Mouse (Mus musculus) intestine, embryonic 14.5 days (tissue): ENCODE measurements around the gene Tekt5. TPM values are rescaled to one million over a fixed set of nuclear protein-coding genes. Genes with fewer than 3 reads are reported as not detected.

Source experiments
- ATAC-seq: fragments of 200-750 bp; cut with Nextera tagmentation; replicated peaks from 2 replicates; pipeline ENCODE4 v1.8.0; 2017; ENCODE audit warnings: low read depth, moderate number of reproducible peaks, moderate TSS enrichment, moderate library complexity; ENCODE audit not compliant: low FRiP score, low TSS enrichment
- DNase-seq: peaks from one replicate; pipeline ENCODE4 v3.0.0-alpha.2; 2018; ENCODE audit warnings: low spot score
- H3K27ac ChIP-seq: fragments of 300-500 bp; sonication (generic); 2 replicates; pipeline ENCODE4 v1.5.1; 2014; ENCODE audit warnings: low read depth, mild to moderate bottlenecking, control low read depth
- H3K27me3 ChIP-seq: fragments of 300-500 bp; sonication (generic); replicated peaks from 2 replicates; pipeline ENCODE4 v1.6.1; 2014; ENCODE audit warnings: low read length, control low read depth; ENCODE audit not compliant: control insufficient read depth, insufficient read depth
- H3K36me3 ChIP-seq: fragments of 300-500 bp; sonication (generic); 2 replicates; pipeline ENCODE4 v1.6.1; 2014; ENCODE audit warnings: low read length, control low read depth; ENCODE audit not compliant: control insufficient read depth, insufficient read depth
- H3K4me1 ChIP-seq: fragments of 300-500 bp; sonication (generic); replicated peaks from 2 replicates; pipeline ENCODE4 v1.6.1; 2014; ENCODE audit warnings: low read length, control low read depth, mixed read lengths; ENCODE audit not compliant: control insufficient read depth, insufficient read depth
- H3K4me2 ChIP-seq: fragments of 300-500 bp; sonication (generic); 2 replicates; pipeline ENCODE4 v1.6.1; 2014; ENCODE audit warnings: low read length
- H3K4me3 ChIP-seq: fragments of 300-500 bp; sonication (generic); 2 replicates; pipeline ENCODE4 v1.5.1; 2014; ENCODE audit warnings: low read depth, low read length, control low read depth, mixed read lengths
- H3K9ac ChIP-seq: fragments of 300-500 bp; sonication (generic); 2 replicates; pipeline ENCODE4 v1.6.1; 2014; ENCODE audit warnings: mild to moderate bottlenecking, low read length
- H3K9me3 ChIP-seq: fragments of 300-500 bp; sonication (generic); 2 replicates; pipeline ENCODE4 v1.6.1; 2016; ENCODE audit warnings: low read length, control low read depth; ENCODE audit not compliant: control insufficient read depth
- WGBS: fragments of 180-500 bp; shearing (Covaris S2); extraction: QIAGEN DNeasy Blood & Tissue Kit; methylation state at CpG from one replicate; pipeline ENCODE4 v1.1.7; 2014; 5-methylcytosine and 5-hydroxymethylcytosine counted together
- polyA plus RNA-seq: library from polyadenylated mRNA; unstranded; fragments of >200 nt; fragmentation: Nextera tagmentation; extraction: Ambion mirVana; gene quantifications from 2 replicates; pipeline ENCODE4 v1.2.1, GENCODE M21; 2014

Tekt5 gene
- 0.19 and 0.28 TPM in 2 replicates for polyA plus RNA-seq

GRCm38 (mm10) chr16:10394699-10395540 lies at the start of gene Tekt5:
Gene Tekt5, minus strand, starts transcription at chr16:10395490.
- Histone ChIP-seq H3K9ac (0 out of 2 replicates have a peak within 1 kb of the TSS, but pooled peaks have one; percentile 2), H3K27me3 (0 out of 2 replicates have a peak, but pooled peaks cover 4% of the 10 kb centered on the region), H3K9me3 (no peaks in the 10 kb centered on the region), H3K36me3 (no peaks in the 10 kb centered on the region), H3K4me3 (peak within 1 kb of the TSS; percentile 23), H3K4me2 (peak within 1 kb of the TSS; percentile 56), H3K27ac (no peak within 1 kb of the TSS), H3K4me1 (peaks cover 6% of the 10 kb centered on the region; the same call in 1 of the 2 replicates)
- 9% methylated on average over 37 of the region's 37 CpGs for WGBS
- DNase-seq (peak; percentile 74), ATAC-seq (peak; percentile 53)

- H3K4me1 ChIP-seq: peaks cover 4% of the 10 kb centered on the region; the same call in 1 of the 2 replicates
- no peaks in the 10 kb centered on the region for H3K9me3 ChIP-seq
- DNase-seq: no peak
- no peaks in the 10 kb centered on the region for H3K36me3 ChIP-seq
- no peak overlapping the region for H3K27ac ChIP-seq
- no peak overlapping the region for H3K4me2 ChIP-seq
- no peak for ATAC-seq
- no peaks in the 10 kb centered on the region for H3K27me3 ChIP-seq
- H3K4me3 ChIP-seq: no peak overlapping the region
- no peak overlapping the region for H3K9ac ChIP-seq
Measured at GRCm38 (mm10) chr16:10443723-10444122, 48.4 kb upstream of the Tekt5 start.

GRCm38 (mm10) chr16:10441761-10442160 lies 46.5 kb upstream of the Tekt5 start:
- no peak overlapping the region for H3K9ac ChIP-seq
- no peak for ATAC-seq

GRCm38 (mm10) chr16:10441328-10441727 lies 46.0 kb upstream of the Tekt5 start:
- Histone ChIP-seq H3K4me3 (no peak overlapping the region), H3K9me3 (no peaks in the 10 kb centered on the region), H3K4me2 (no peak overlapping the region), H3K27ac (no peak overlapping the region), H3K36me3 (no peaks in the 10 kb centered on the region), H3K4me1 (no peaks in the 10 kb centered on the region), H3K27me3 (no peaks in the 10 kb centered on the region), H3K9ac (no peak overlapping the region)
- DNase-seq (no peak), ATAC-seq (no peak)
- WGBS: 90% methylated on average over 6 of the region's 6 CpGs

More at GRCm38 (mm10) chr16:10441761-10442160, 46.5 kb upstream of the Tekt5 start:
- no peak for DNase-seq
- no peak overlapping the region for H3K4me3 ChIP-seq
- H3K4me1 ChIP-seq: no peaks in the 10 kb centered on the region; the same call in 1 of the 2 replicates
- H3K36me3 ChIP-seq: no peaks in the 10 kb centered on the region
- no peak overlapping the region for H3K27ac ChIP-seq
- 92% methylated on average over 4 of the region's 4 CpGs for WGBS
- no peaks in the 10 kb centered on the region for H3K9me3 ChIP-seq
- H3K27me3 ChIP-seq: no peaks in the 10 kb centered on the region
- no peak overlapping the region for H3K4me2 ChIP-seq

GRCm38 (mm10) chr16:10438055-10438454 lies 42.8 kb upstream of the Tekt5 start:
- Histone ChIP-seq H3K27me3 (no peaks in the 10 kb centered on the region), H3K27ac (no peak overlapping the region), H3K4me3 (no peak overlapping the region), H3K4me1 (no peaks in the 10 kb centered on the region), H3K36me3 (no peaks in the 10 kb centered on the region), H3K9me3 (no peaks in the 10 kb centered on the region), H3K9ac (no peak overlapping the region), H3K4me2 (no peak overlapping the region)
- 88% methylated on average over 5 of the region's 5 CpGs for WGBS
- DNase-seq (no peak), ATAC-seq (no peak)

GRCm38 (mm10) chr16:10436166-10436565 lies 40.9 kb upstream of the Tekt5 start:
- Histone ChIP-seq H3K4me2 (no peak overlapping the region), H3K4me3 (no peak overlapping the region), H3K27ac (no peak overlapping the region), H3K9me3 (no peaks in the 10 kb centered on the region), H3K4me1 (no peaks in the 10 kb centered on the region), H3K27me3 (no peaks in the 10 kb centered on the region), H3K36me3 (no peaks in the 10 kb centered on the region), H3K9ac (no peak overlapping the region)
- ATAC-seq (no peak), DNase-seq (no peak)
- WGBS: 80% methylated on average over 6 of the region's 6 CpGs

GRCm38 (mm10) chr16:10433344-10433743 lies 38.1 kb upstream of the Tekt5 start:
- Histone ChIP-seq H3K9me3 (no peaks in the 10 kb centered on the region), H3K27ac (no peak overlapping the region), H3K27me3 (no peaks in the 10 kb centered on the region), H3K4me2 (no peak overlapping the region), H3K4me1 (no peaks in the 10 kb centered on the region), H3K9ac (no peak overlapping the region), H3K36me3 (no peaks in the 10 kb centered on the region), H3K4me3 (no peak overlapping the region)
- DNase-seq (no peak), ATAC-seq (no peak)
- WGBS: 92% methylated on average over 5 of the region's 5 CpGs

- ATAC-seq (no peak), DNase-seq (no peak)
- H3K4me3 ChIP-seq: no peak overlapping the region
- H3K4me1 ChIP-seq: no peaks in the 10 kb centered on the region
- H3K9me3 ChIP-seq: no peaks in the 10 kb centered on the region
- H3K9ac ChIP-seq: no peak overlapping the region
- no peak overlapping the region for H3K27ac ChIP-seq
- no peak overlapping the region for H3K4me2 ChIP-seq
- peaks cover 1% of the 10 kb centered on the region; the same call in 1 of the 2 replicates for H3K36me3 ChIP-seq
- H3K27me3 ChIP-seq: no peaks in the 10 kb centered on the region
- 80% methylated on average over 4 of the region's 4 CpGs for WGBS
Measured at GRCm38 (mm10) chr16:10432387-10432786, 37.1 kb upstream of the Tekt5 start.

- H3K9ac ChIP-seq: no peak overlapping the region
- no peaks in the 10 kb centered on the region for H3K9me3 ChIP-seq
- no peaks in the 10 kb centered on the region for H3K27me3 ChIP-seq
- no peak overlapping the region for H3K27ac ChIP-seq
- ATAC-seq (no peak), DNase-seq (no peak)
- WGBS: 86% methylated on average over 1 of the region's 1 CpGs
- H3K36me3 ChIP-seq: peaks cover 5% of the 10 kb centered on the region
- no peak overlapping the region for H3K4me2 ChIP-seq
- H3K4me1 ChIP-seq: no peaks in the 10 kb centered on the region
- H3K4me3 ChIP-seq: no peak overlapping the region
Measured at GRCm38 (mm10) chr16:10431911-10432310, 36.6 kb upstream of the Tekt5 start.
